Mouse (Mus musculus) hindbrain, embryonic 13.5 days (tissue): ENCODE data around the gene Gm28308. TPM values are rescaled to one million over a fixed set of nuclear protein-coding genes. Genes with fewer than 3 reads are reported as not detected.

Experiments used
- ATAC-seq: fragments of 200-750 bp; cut with Nextera tagmentation; 2 replicates; pipeline ENCODE4 v1.8.0; 2017; ENCODE audit warnings: moderate TSS enrichment; ENCODE audit not compliant: low FRiP score
- H3K27ac ChIP-seq: fragments of 300-500 bp; sonication (generic); 2 replicates; pipeline ENCODE4 v1.5.1; 2015; ENCODE audit warnings: inconsistent platforms, mild to moderate bottlenecking, moderate library complexity
- H3K27me3 ChIP-seq: fragments of 300-500 bp; sonication (generic); 2 replicates; pipeline ENCODE4 v1.6.1; 2015; ENCODE audit warnings: mild to moderate bottlenecking, inconsistent platforms
- H3K36me3 ChIP-seq: fragments of 300-500 bp; sonication (generic); 2 replicates; pipeline ENCODE4 v1.6.1; 2015; ENCODE audit warnings: mild to moderate bottlenecking, inconsistent platforms
- H3K4me1 ChIP-seq: fragments of 300-500 bp; sonication (generic); replicated peaks from 2 replicates; pipeline ENCODE4 v1.6.1; 2015; ENCODE audit warnings: inconsistent platforms
- H3K4me2 ChIP-seq: fragments of 300-500 bp; sonication (generic); 2 replicates; pipeline ENCODE4 v1.6.1; 2015; ENCODE audit warnings: inconsistent platforms, mild to moderate bottlenecking, moderate library complexity
- H3K4me3 ChIP-seq: fragments of 300-500 bp; sonication (generic); 2 replicates; pipeline ENCODE4 v1.5.1; 2015; ENCODE audit warnings: mild to moderate bottlenecking, inconsistent platforms
- H3K9ac ChIP-seq: fragments of 300-500 bp; sonication (generic); 2 replicates; pipeline ENCODE4 v1.6.1; 2015; ENCODE audit warnings: mild to moderate bottlenecking, inconsistent platforms
- H3K9me3 ChIP-seq: fragments of 300-500 bp; sonication (generic); 2 replicates; pipeline ENCODE4 v1.6.1; 2016; ENCODE audit warnings: inconsistent platforms
- WGBS: fragments of 180-500 bp; shearing (Covaris S2); methylation state at CpG from one replicate; pipeline ENCODE4 v1.1.7; 2015; 5-methylcytosine and 5-hydroxymethylcytosine counted together
- polyA plus RNA-seq: library from polyadenylated mRNA; unstranded; fragments of >200 nt; fragmentation: Nextera tagmentation; extraction: Ambion mirVana; gene quantifications from 2 replicates; pipeline ENCODE4 v1.2.1, GENCODE M21; 2015

Gm28308 gene
- polyA plus RNA-seq, 1 experiment from 2014 or later = not detected

DNA sequence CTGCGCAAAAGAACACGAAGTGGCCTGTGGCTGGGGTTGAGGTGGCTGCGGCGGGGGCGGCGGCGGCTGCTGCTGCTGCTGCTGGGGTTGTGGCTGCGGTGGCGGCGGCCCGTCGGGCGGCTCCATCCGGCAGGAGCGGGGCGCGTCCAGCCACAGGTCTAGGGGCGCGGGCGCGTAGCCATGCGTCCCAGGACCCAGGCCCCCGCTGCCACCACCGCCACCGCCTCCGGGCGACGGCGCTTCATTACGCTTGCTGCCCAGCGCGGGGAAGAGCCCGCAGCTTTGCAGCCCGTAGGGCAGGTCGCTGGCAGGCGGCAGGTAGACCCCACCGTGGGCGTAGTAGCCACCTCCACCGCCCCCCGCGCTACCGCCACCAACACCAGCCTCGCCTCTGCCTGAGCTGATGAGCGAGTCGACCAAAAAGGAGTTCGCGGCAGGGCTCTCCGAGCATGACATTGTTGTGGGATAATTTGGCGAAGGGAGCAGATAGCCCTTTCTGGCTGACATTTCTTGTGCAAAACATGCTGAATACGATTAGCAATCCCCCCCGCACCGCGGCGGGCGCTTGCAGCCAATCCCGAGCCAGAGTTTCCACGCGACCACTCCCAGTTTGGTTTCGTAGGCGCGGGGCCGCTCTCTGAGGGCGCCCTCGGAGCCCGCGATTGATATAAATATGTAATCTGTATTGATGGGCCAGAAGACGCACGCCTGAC lies 21.4 kb upstream of the Gm28308 start:
- H3K27me3 ChIP-seq = peaks cover 94% of the 10 kb centered on the region
- H3K36me3 ChIP-seq = no peaks in the 10 kb centered on the region
- ATAC-seq = no peak
- H3K4me2 ChIP-seq = no peak overlapping the region
- no peak overlapping the region for H3K9ac ChIP-seq
- H3K27ac ChIP-seq = no peak overlapping the region
- 2% methylated on average over 58 of the region's 68 CpGs for WGBS
- no peaks in the 10 kb centered on the region for H3K4me1 ChIP-seq
- H3K9me3 ChIP-seq = no peaks in the 10 kb centered on the region
- no peak overlapping the region for H3K4me3 ChIP-seq

DNA sequence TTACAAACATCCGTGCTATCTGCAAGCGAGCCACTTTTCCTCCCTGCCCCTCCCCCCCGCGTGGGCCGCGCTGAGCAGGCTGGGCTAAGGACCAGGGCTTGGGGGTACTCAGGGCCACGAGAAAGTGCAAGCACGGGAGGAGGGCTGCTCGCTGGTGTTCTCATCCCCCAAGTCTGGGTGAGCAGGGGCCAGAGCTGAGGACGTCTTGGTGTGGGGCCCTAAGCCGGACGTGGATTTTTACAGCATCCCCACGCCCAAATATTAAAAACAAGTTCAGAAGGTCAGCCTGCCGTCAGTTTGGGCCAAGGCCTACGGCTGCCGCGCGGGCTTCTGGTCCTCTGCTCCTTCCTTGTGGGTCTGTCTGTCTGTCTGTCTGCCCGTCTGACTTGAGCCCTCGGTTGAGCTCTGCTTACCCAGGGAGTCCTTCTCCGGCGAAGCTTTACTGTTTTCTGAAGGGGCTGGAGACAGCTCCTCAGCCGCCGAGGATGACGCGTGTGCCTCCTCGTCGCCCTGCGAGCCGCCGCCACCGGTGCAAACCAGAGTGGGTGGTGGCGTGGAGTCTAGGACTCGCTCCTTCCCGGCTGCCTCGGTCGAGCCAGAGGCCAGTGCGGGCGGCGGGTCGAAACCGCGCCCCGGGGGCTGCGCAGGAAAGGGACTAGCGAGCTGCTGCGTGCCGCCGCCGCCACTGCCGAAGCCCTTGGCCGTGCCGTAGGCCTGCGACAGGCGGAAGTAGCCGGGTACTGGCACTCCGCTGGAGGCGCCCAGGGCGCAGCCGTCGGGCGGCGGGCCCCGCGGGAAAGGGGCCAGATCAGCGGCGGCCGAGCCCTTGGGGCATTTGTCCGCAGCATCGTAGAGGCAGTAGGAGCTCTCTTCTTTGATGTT lies 20.6 kb upstream of the Gm28308 start:
- H3K27ac ChIP-seq = no peak overlapping the region
- no peaks in the 10 kb centered on the region for H3K9me3 ChIP-seq
- no peak overlapping the region for H3K9ac ChIP-seq
- H3K4me3 ChIP-seq = no peak overlapping the region
- under 1% methylated on average over 59 of the region's 70 CpGs for WGBS
- H3K4me1 ChIP-seq = no peaks in the 10 kb centered on the region
- peaks cover 96% of the 10 kb centered on the region for H3K27me3 ChIP-seq
- ATAC-seq = no peak
- no peak overlapping the region for H3K4me2 ChIP-seq
- H3K36me3 ChIP-seq = no peaks in the 10 kb centered on the region

DNA sequence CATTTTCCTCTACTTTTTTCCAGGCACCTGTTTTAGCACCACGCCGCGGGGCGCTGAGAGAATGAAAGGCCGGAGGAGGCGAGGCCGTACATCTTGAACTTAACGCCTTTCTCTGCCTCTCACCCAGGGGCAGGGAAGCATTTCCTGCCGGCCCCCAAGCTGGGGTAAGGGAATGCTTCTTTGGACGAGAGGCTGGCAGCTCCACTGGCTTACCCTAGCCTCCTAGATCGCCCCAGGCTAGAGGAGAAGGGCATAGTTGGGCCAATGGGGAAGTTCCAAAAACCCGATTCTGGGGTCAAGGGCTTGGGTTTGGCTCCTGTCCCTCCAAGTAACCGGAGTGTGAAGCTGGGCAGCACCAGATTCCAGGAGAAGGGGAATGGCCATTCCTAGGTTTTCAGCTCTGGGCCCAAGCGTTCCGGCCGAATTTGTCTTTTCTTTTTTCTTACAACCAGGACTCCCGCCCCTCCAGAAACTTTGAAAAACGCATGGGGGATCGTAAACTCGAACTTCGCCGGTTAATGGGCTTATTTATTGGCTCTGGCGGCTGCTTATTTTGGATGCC lies 19.9 kb upstream of the Gm28308 start:
- no peak overlapping the region for H3K9ac ChIP-seq
- no peak overlapping the region for H3K27ac ChIP-seq
- H3K27me3 ChIP-seq = peaks cover 94% of the 10 kb centered on the region
- H3K4me3 ChIP-seq = no peak overlapping the region
- no peaks in the 10 kb centered on the region for H3K36me3 ChIP-seq
- H3K4me2 ChIP-seq = no peak overlapping the region
- no peaks in the 10 kb centered on the region for H3K4me1 ChIP-seq
- no peak for ATAC-seq
- H3K9me3 ChIP-seq = no peaks in the 10 kb centered on the region
- 1% methylated on average over 23 of the region's 23 CpGs for WGBS

DNA sequence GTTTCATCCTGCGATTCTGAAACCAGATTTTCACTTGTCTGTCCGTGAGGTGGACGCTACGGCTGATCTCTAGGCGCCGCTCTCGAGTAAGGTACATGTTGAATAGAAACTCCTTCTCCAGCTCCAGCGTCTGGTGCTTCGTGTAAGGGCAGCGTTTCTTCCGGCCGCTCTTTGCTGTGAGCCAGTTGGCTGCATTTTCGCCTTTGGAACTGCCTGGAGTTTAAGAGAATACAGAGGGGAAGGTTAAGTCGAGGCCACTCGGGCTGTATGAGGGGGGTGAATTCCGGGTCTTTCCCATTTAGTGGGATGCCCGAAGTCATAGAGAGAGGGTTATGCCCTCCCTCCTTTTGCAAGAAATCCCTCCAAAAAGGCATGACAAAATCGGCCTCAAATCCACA lies 19.4 kb upstream of the Gm28308 start:
- under 1% methylated on average over 18 of the region's 18 CpGs for WGBS
- no peak overlapping the region for H3K27ac ChIP-seq
- H3K4me1 ChIP-seq = no peaks in the 10 kb centered on the region
- peaks cover 94% of the 10 kb centered on the region for H3K27me3 ChIP-seq
- no peak for ATAC-seq
- no peaks in the 10 kb centered on the region for H3K36me3 ChIP-seq
- H3K4me3 ChIP-seq = no peak overlapping the region
- no peaks in the 10 kb centered on the region for H3K9me3 ChIP-seq
- H3K9ac ChIP-seq = no peak overlapping the region
- H3K4me2 ChIP-seq = no peak overlapping the region

DNA sequence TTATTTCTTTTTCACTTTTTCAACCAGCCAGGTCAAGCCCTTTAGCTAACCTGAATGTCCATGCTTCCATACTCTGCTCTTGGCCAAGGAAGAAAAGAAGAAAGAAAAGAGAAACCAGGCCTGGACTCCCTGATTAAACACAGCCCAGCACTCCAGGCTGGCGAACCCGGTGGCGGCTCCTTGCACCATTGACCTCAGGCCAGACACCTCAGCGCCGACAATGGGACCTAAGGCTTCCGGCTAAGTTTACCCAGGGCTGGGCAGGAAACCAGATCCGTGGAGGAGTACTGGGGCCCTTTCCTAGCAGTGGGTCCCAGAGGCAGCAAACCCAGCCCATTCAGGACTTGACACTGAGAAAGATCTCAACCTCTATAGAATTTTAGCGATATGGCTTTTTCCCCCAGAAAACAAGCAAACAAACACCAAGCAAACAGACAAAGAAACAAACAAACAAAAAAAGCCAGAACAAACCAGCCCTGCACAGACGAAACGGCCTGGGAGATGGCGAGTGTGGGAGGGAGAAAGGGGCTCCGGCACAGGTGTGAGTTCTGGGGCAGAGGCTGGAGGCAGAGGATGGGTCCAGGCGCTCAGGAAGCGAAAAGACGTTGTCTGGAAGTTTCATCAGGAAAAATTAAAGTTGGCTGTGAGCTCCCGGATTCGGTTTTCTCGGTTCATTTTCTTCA lies 18.9 kb upstream of the Gm28308 start:
- ATAC-seq = no peak
- Histone ChIP-seq H3K27me3 (peaks cover 94% of the 10 kb centered on the region), H3K9ac (no peak overlapping the region), H3K4me2 (no peak overlapping the region), H3K36me3 (no peaks in the 10 kb centered on the region), H3K27ac (no peak overlapping the region), H3K4me3 (no peak overlapping the region), H3K4me1 (no peaks in the 10 kb centered on the region), H3K9me3 (no peaks in the 10 kb centered on the region)
- WGBS = under 1% methylated on average over 18 of the region's 18 CpGs

DNA sequence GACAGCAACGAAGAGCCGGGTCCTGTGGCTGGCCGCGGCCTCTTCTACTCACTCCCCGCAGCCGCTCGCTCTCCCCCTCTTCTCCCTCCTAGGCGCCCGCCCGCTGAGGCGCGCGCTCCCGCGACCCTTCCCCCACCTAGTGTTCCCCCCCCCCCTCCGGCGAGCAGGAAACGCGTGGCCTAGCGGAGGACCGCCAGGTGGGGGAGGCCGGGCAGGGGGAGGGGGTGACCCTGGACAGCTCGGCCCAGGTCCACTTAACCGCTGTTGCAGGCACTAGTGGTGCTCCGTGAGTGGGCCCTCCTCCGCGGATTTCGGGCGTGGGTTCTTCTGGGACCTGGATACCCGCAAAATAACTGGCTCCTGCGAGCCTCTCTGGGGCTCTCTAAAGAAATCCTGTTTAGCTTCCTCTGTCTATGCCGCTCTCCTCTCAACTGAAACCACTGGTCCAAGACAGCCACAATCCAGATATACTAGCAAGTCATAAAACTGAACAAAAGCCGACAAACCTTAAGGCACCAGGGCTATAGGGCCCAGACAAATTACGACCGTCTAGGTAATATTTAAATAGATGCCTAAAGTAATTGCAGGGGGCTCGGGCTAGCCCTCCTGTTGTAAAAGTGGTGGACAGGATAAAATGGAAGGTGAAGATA lies 17.5 kb upstream of the Gm28308 start, which contains the start of gene Hoxa9:
TSS of gene Hoxa9 (minus strand) at position 574 of the 650 bp plus-strand sequence.
- H3K36me3 ChIP-seq = no peaks in the 10 kb centered on the region
- no peaks in the 10 kb centered on the region for H3K9me3 ChIP-seq
- no peak within 1 kb of the TSS for H3K4me2 ChIP-seq
- H3K4me3 ChIP-seq = no peak within 1 kb of the TSS
- ATAC-seq = no peak
- H3K4me1 ChIP-seq = no peaks in the 10 kb centered on the region
- H3K27me3 ChIP-seq = peaks cover 94% of the 10 kb centered on the region
- 1% methylated on average over 23 of the region's 36 CpGs for WGBS
- H3K27ac ChIP-seq = no peak within 1 kb of the TSS
- H3K9ac ChIP-seq = no peak within 1 kb of the TSS

DNA sequence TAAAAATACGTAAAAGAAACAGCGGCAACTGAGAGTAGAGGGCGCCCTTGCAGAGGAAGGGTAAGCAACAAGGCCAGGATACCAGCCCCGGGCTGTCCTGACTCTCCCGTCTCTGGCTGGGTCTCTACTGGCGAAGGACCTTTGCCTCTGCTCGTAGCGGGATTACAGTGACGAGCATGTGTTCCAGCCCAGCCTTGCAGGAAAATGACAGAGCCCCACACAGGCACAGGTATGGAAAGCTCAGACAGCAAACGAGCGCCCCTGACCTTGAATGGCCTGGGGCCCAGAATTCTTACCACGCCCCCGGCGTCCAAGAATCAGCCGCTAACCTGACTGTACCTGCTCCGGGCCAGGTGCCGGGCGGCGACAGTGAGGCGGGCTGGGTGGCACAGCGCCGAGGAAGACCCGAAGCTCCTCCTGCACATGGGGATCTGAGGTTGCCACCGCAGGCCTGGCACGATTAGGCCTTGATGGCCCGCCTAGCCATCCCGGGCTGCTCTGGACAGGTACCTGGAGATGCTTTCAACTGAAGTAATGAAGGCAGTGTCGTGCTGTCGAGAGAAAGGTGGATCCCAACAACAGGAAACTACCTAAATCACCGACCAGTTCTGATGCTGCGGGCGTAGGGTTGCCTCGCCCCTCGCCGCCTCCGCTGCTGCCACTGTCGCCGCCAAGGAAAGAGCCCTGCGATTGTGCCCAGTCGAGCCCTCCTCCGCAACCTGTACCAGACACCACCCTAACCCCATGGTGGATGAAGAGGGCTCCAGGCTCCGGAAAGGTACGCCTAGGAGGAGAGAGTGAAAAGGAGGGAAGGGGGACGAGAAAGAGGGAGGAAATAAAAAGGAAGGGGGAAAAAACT lies 16.6 kb upstream of the Gm28308 start:
- Histone ChIP-seq H3K27ac (no peak overlapping the region), H3K9me3 (no peaks in the 10 kb centered on the region), H3K36me3 (no peaks in the 10 kb centered on the region), H3K4me3 (no peak overlapping the region), H3K4me1 (no peaks in the 10 kb centered on the region), H3K9ac (no peak overlapping the region), H3K4me2 (no peak overlapping the region), H3K27me3 (peaks cover 94% of the 10 kb centered on the region)
- ATAC-seq = no peak
- WGBS = 1% methylated on average over 44 of the region's 44 CpGs

DNA sequence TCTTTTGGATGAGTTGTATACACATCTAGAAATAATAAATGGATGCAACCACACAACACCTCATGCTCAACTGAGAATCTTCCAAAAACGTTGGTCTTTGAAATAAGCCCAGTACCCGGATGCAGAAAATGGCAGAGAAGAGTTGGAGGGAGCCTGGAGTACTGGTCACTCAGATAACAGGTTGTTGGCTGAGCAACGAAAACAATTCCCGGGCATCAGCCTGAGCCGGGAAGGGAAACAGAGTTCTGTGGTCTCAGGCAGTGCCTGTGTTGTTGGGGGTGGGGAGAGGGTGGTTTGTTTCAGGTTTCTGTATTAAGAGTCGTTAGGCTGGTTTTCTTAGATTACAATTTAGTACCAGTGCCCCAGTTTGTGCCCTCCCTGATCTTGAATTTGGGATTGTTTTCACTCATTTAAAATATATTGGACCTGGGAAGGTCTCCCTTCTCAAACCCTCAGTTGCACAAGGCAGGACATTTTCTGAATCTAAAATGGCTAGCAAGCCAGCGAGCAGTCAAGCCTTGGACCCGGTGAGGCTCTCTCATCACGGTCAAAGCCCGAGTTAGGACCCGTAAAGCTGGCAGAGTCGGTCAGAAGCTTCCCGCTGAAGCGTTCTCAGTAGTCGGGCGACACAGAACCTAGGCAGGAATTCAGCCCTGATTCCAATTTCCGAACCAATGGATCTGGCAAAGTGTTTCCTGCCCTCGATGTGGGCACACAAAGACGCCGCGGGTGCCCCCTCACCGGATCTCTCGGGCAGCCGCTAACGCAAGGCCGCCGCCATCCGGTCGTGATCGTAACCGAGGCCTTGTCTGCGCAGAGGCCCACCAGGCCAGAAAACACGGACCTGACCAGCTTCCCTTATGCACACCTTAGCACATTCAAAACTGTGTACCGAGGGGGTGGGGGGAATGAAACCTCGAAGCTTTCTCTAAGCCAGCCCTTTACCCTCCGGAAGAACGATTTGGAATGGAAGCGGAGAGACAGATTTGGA lies 15.6 kb upstream of the Gm28308 start:
- Histone ChIP-seq H3K4me2 (no peak overlapping the region), H3K27ac (no peak overlapping the region), H3K36me3 (no peaks in the 10 kb centered on the region), H3K27me3 (peaks cover 94% of the 10 kb centered on the region), H3K9me3 (no peaks in the 10 kb centered on the region), H3K9ac (no peak overlapping the region), H3K4me1 (no peaks in the 10 kb centered on the region), H3K4me3 (no peak overlapping the region)
- 1% methylated on average over 38 of the region's 38 CpGs for WGBS
- no peak for ATAC-seq

DNA sequence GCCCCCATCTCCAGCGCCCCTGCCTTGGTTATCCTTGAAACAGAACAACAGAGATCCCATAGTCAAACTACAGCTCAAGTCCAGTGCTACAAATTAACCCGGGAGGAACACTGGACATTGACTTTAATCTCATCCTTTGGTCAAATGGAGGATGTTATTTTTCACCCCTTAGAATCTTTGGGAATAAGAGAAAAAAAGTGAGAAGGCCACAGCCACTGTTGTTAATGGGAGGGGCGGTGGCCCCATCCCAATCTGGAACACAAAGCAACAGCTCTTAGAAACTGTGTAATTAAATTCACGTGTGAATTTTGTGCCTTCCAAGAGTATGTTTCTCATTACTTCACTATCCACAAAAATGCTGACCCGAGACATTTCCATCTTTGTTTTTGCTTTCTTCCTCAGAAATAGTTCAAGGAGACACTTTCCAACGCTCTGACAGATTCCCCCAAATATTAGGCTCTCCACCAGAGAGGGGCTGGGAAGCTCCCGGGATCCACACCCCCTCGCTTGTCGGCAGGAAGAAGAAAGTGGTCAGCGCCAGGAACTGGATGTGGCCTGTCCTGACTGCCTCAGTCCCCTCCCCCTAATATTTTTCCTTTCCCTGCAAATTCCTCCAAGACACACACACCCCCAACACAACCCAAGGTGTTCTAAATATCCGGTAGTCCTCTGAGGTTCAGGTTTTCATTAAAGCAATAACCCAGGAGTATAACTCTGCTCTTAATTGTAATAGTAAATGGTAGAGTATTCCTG lies 14.5 kb upstream of the Gm28308 start:
- 3% methylated on average over 11 of the region's 11 CpGs for WGBS
- Histone ChIP-seq H3K4me2 (no peak overlapping the region), H3K4me1 (no peaks in the 10 kb centered on the region), H3K9ac (no peak overlapping the region), H3K27ac (no peak overlapping the region), H3K36me3 (no peaks in the 10 kb centered on the region), H3K4me3 (no peak overlapping the region), H3K27me3 (peaks cover 94% of the 10 kb centered on the region), H3K9me3 (no peaks in the 10 kb centered on the region)
- ATAC-seq = no peak
